Mouse (Mus musculus) CD4-positive, CD25-positive, alpha-beta regulatory T cell, adult 4 months (primary cell): ENCODE data around the gene Arv1. TPM values are rescaled to one million over a fixed set of nuclear protein-coding genes. Genes with fewer than 3 reads are reported as not detected.
A peak's percentile ranks its signal among the peaks of the same experiment; 100 is the strongest.

ENCODE experiments used
- ATAC-seq: one replicate; pipeline ENCODE4 v1.8.0; 2017
- polyA plus RNA-seq, 2 experiments: library from polyadenylated mRNA; unstranded; fragments of 100-300 nt; shearing (Covaris generic); gene quantifications; one replicate each; pipeline ENCODE4 v1.2.1; 2017

Gene Arv1
- polyA plus RNA-seq, 2 experiments from 2014 or later = 13.1 to 18.7 TPM

- ATAC-seq = no peak
These were observed 2.4 kb downstream of the Arv1 start for GRCm38 (mm10) chr8:124724301-124724700.

GRCm38 (mm10) chr8:124732828-124733227 lies 10.9 kb downstream of the Arv1 start:
- no peak for ATAC-seq

- no peak for ATAC-seq
These were observed 13.5 kb downstream of the Arv1 start for GRCm38 (mm10) chr8:124735371-124735911.

GRCm38 (mm10) chr8:124739268-124739667 lies 17.3 kb downstream of the Arv1 start:
- peak; percentile 70 for ATAC-seq

- no peak for ATAC-seq
These were observed 24.7 kb downstream of the Arv1 start for GRCm38 (mm10) chr8:124746661-124747060.

- ATAC-seq = peak; percentile 34
These were observed 29.3 kb downstream of the Arv1 start for GRCm38 (mm10) chr8:124751191-124751590.

- peak; percentile 78 for ATAC-seq
These were observed 29.8 kb downstream of the Arv1 start, which contains the start of gene Fam89a for GRCm38 (mm10) chr8:124751709-124752173. Gene Fam89a, minus strand, starts transcription at chr8:124751832.

- ATAC-seq = peak; percentile 18
These were observed 30.5 kb downstream of the Arv1 start for GRCm38 (mm10) chr8:124752325-124752862.

GRCm38 (mm10) chr8:124754101-124754791 lies 32.3 kb downstream of the Arv1 start:
- no peak for ATAC-seq

- ATAC-seq = no peak
These were observed 32.9 kb downstream of the Arv1 start for GRCm38 (mm10) chr8:124754792-124755190.

- no peak for ATAC-seq
These were observed 33.5 kb downstream of the Arv1 start for GRCm38 (mm10) chr8:124755481-124755880.

GRCm38 (mm10) chr8:124756153-124756552 lies 34.2 kb downstream of the Arv1 start:
- no peak for ATAC-seq

GRCm38 (mm10) chr8:124756601-124757000 lies 34.7 kb downstream of the Arv1 start:
- ATAC-seq = peak; percentile 71

- ATAC-seq = no peak
These were observed 36.6 kb downstream of the Arv1 start for GRCm38 (mm10) chr8:124758544-124758943.

- ATAC-seq = no peak
These were observed 41.1 kb downstream of the Arv1 start for GRCm38 (mm10) chr8:124763061-124763460.

- ATAC-seq = no peak
These were observed 50.5 kb downstream of the Arv1 start for GRCm38 (mm10) chr8:124772389-124772788.

- peak; percentile 49 for ATAC-seq
These were observed 53.8 kb downstream of the Arv1 start for GRCm38 (mm10) chr8:124775695-124776094.

- ATAC-seq = no peak
These were observed 58.3 kb downstream of the Arv1 start for GRCm38 (mm10) chr8:124780236-124780635.

- ATAC-seq = no peak
These were observed 60.5 kb downstream of the Arv1 start for GRCm38 (mm10) chr8:124782431-124782830.

GRCm38 (mm10) chr8:124783228-124783627 lies 61.3 kb downstream of the Arv1 start:
- no peak for ATAC-seq
